Mouse (Mus musculus): ENCODE results near the gene Mn1. TPM values are rescaled to one million over a fixed set of nuclear protein-coding genes. Genes with fewer than 3 reads are reported as not detected.

Gene Mn1
- polyA plus RNA-seq, 1 experiment from 2014 or later = 1.00 TPM

- 69% methylated on average over 8 of the region's 8 CpGs for WGBS (ENCODE audit: insufficient replicate concordance)
- no peak overlapping the region for H3K27ac ChIP-seq (ENCODE audit: low read depth)
- no peak overlapping the region for H3K9ac ChIP-seq (replicated peaks)
- DNase-seq (no peak), ATAC-seq (no peak)
- peaks cover 9% of the 10 kb centered on the region for H3K4me1 ChIP-seq (ENCODE audit: insufficient read depth)
- H3K9me3 ChIP-seq (ENCODE audit: low read length) = no peaks in the 10 kb centered on the region
- H3K36me3 ChIP-seq (replicated peaks; ENCODE audit: insufficient read depth, low read length) = no peaks in the 10 kb centered on the region; the same call in 1 of the 2 replicates
- H3K4me2 ChIP-seq (ENCODE audit: low read depth, low read length) = no peak overlapping the region
- H3K4me3 ChIP-seq (ENCODE audit: low read depth, low read length) = no peak overlapping the region
- TF ChIP-seq CTCF (IDR thresholded peaks at IDR 0.05; ENCODE audit: low read depth) (no peak), EP300 (IDR thresholded peaks at IDR 0.05; ENCODE audit: low read depth) (no peak)
- peaks cover 45% of the 10 kb centered on the region for H3K27me3 ChIP-seq (ENCODE audit: insufficient read depth, low read length)
Measured at GRCm38 (mm10) chr5:111422058-111422800, 5.1 kb downstream of the Mn1 start.

- DNase-seq (no peak), ATAC-seq (no peak)
- Histone ChIP-seq H3K27me3 (ENCODE audit: insufficient read depth, low read length) (peaks cover 37% of the 10 kb centered on the region), H3K36me3 (replicated peaks; ENCODE audit: insufficient read depth, low read length) (no peaks in the 10 kb centered on the region; the same call in 1 of the 2 replicates), H3K4me2 (ENCODE audit: low read depth, low read length) (no peak overlapping the region), H3K9me3 (ENCODE audit: low read length) (no peaks in the 10 kb centered on the region), H3K9ac (replicated peaks) (no peak overlapping the region), H3K27ac (ENCODE audit: low read depth) (no peak overlapping the region), H3K4me3 (ENCODE audit: low read depth, low read length) (no peak overlapping the region), H3K4me1 (ENCODE audit: insufficient read depth) (peaks cover 9% of the 10 kb centered on the region)
- TF ChIP-seq EP300 (IDR thresholded peaks at IDR 0.05; ENCODE audit: low read depth) (no peak), CTCF (IDR thresholded peaks at IDR 0.05; ENCODE audit: low read depth) (no peak)
- 75% methylated on average over 10 of the region's 10 CpGs for WGBS (ENCODE audit: insufficient replicate concordance)
Measured at GRCm38 (mm10) chr5:111423011-111423410, 5.8 kb downstream of the Mn1 start.

- no peak for TF ChIP-seq CTCF (IDR thresholded peaks at IDR 0.05; ENCODE audit: low read depth)
- no peak for ATAC-seq
- Histone ChIP-seq H3K9ac (replicated peaks) (no peak overlapping the region), H3K4me1 (ENCODE audit: insufficient read depth) (peaks cover 9% of the 10 kb centered on the region), H3K27ac (ENCODE audit: low read depth) (no peak overlapping the region), H3K9me3 (ENCODE audit: low read length) (no peaks in the 10 kb centered on the region), H3K36me3 (replicated peaks; ENCODE audit: insufficient read depth, low read length) (no peaks in the 10 kb centered on the region; the same call in 1 of the 2 replicates), H3K4me2 (ENCODE audit: low read depth, low read length) (no peak overlapping the region), H3K4me3 (ENCODE audit: low read depth, low read length) (no peak overlapping the region), H3K27me3 (ENCODE audit: insufficient read depth, low read length) (peaks cover 31% of the 10 kb centered on the region)
- WGBS (ENCODE audit: insufficient replicate concordance) = 80% methylated on average over 4 of the region's 4 CpGs
- DNase-seq = no peak
Measured at GRCm38 (mm10) chr5:111423616-111424015, 6.5 kb downstream of the Mn1 start.

GRCm38 (mm10) chr5:111425813-111426212, 8.7 kb downstream of the Mn1 start:
- no peak overlapping the region for H3K27ac ChIP-seq (ENCODE audit: low read depth)
- WGBS (ENCODE audit: insufficient replicate concordance) = 84% methylated on average over 9 of the region's 9 CpGs
- DNase-seq (no peak), ATAC-seq (no peak)
- no peak for TF ChIP-seq CTCF (IDR thresholded peaks at IDR 0.05; ENCODE audit: low read depth)
- TF ChIP-seq EP300 (IDR thresholded peaks at IDR 0.05; ENCODE audit: low read depth) = no peak
- no peaks in the 10 kb centered on the region for H3K9me3 ChIP-seq (ENCODE audit: low read length)
- H3K4me1 ChIP-seq (ENCODE audit: insufficient read depth) = peaks cover 3% of the 10 kb centered on the region
- no peaks in the 10 kb centered on the region; the same call in 1 of the 2 replicates for H3K36me3 ChIP-seq (replicated peaks; ENCODE audit: insufficient read depth, low read length)
- H3K4me3 ChIP-seq (ENCODE audit: low read depth, low read length) = no peak overlapping the region
- no peak overlapping the region for H3K9ac ChIP-seq (replicated peaks)
- H3K27me3 ChIP-seq (ENCODE audit: insufficient read depth, low read length) = peaks cover 9% of the 10 kb centered on the region
- H3K4me2 ChIP-seq (ENCODE audit: low read depth, low read length) = no peak overlapping the region

GRCm38 (mm10) chr5:111426249-111426648, 9.1 kb downstream of the Mn1 start:
- 73% methylated on average over 5 of the region's 5 CpGs for WGBS (ENCODE audit: insufficient replicate concordance)
- no peak for DNase-seq
- peaks cover 5% of the 10 kb centered on the region; the same call in 1 of the 2 replicates for H3K27me3 ChIP-seq (ENCODE audit: insufficient read depth, low read length)
- H3K27ac ChIP-seq (ENCODE audit: low read depth) = no peak overlapping the region
- peaks cover 3% of the 10 kb centered on the region for H3K4me1 ChIP-seq (ENCODE audit: insufficient read depth)
- TF ChIP-seq EP300 (IDR thresholded peaks at IDR 0.05; ENCODE audit: low read depth) = no peak
- no peak for TF ChIP-seq CTCF (IDR thresholded peaks at IDR 0.05; ENCODE audit: low read depth)
- no peak for ATAC-seq
- H3K36me3 ChIP-seq (replicated peaks; ENCODE audit: insufficient read depth, low read length) = no peaks in the 10 kb centered on the region
- H3K9ac ChIP-seq (replicated peaks) = no peak overlapping the region
- no peaks in the 10 kb centered on the region for H3K9me3 ChIP-seq (ENCODE audit: low read length)
- no peak overlapping the region for H3K4me2 ChIP-seq (ENCODE audit: low read depth, low read length)
- H3K4me3 ChIP-seq (ENCODE audit: low read depth, low read length) = no peak overlapping the region

- WGBS (ENCODE audit: insufficient replicate concordance) = 69% methylated on average over 6 of the region's 6 CpGs
- Histone ChIP-seq H3K4me3 (ENCODE audit: low read depth, low read length) (no peak overlapping the region), H3K27me3 (ENCODE audit: insufficient read depth, low read length) (no peaks in the 10 kb centered on the region), H3K27ac (ENCODE audit: low read depth) (no peak overlapping the region), H3K4me2 (ENCODE audit: low read depth, low read length) (no peak overlapping the region), H3K4me1 (ENCODE audit: insufficient read depth) (peaks cover 3% of the 10 kb centered on the region), H3K36me3 (replicated peaks; ENCODE audit: insufficient read depth, low read length) (no peaks in the 10 kb centered on the region), H3K9ac (replicated peaks) (no peak overlapping the region), H3K9me3 (ENCODE audit: low read length) (no peaks in the 10 kb centered on the region)
- no peak for ATAC-seq
- TF ChIP-seq EP300 (IDR thresholded peaks at IDR 0.05; ENCODE audit: low read depth) (no peak), CTCF (IDR thresholded peaks at IDR 0.05; ENCODE audit: low read depth) (no peak)
- DNase-seq = no peak
Measured at GRCm38 (mm10) chr5:111428882-111429281, 11.7 kb downstream of the Mn1 start.

All from liver, postnatal 0 days (tissue).